Mouse (Mus musculus) left cerebral cortex, postnatal 14 days (tissue): ENCODE data around the gene Nrcam. TPM values are rescaled to one million over a fixed set of nuclear protein-coding genes. Genes with fewer than 3 reads are reported as not detected.
"Not testable (repeated sequence)": the region's sequence is repeated elsewhere in the genome, so short reads cannot be mapped to it uniquely, and the experiment has no call there.

Source experiments
- DNase-seq, 2 experiments: peaks; one replicate each; pipeline ENCODE4 v3.0.0; 2021 to 2022; ENCODE audit warnings: low spot score in 2 of 2, mixed read lengths in 1 of 2
- intact Hi-C: fragments of 180-260 bp; cut with DNase I; formaldehyde crosslinking; loops from one replicate; pipeline ENCODE4 v1.15.1; 2025
- long read RNA-seq, 2 experiments: library from polyadenylated mRNA; stranded (forward); transcript quantifications; one replicate each; pipeline ENCODE4 v2.0.0; 2021
- total RNA-seq, 2 experiments: library from RNA; stranded (reverse); gene quantifications; 2 replicates each; pipeline ENCODE4 v1.2.3; 2021

Gene Nrcam
- 100 to 1,000 TPM; 515 to 519 TPM for total RNA-seq
- long read RNA-seq, experiment 1, full-length matches to known transcripts: 5 of 76 reads
- long read RNA-seq, experiment 1, partial matches to known transcripts: 49 of 76 reads
- long read RNA-seq, experiment 1, other reads (novel, unspliced or antisense): 22 of 76 reads
- long read RNA-seq, experiment 2, full-length matches to known transcripts: 1 of 41 reads
- long read RNA-seq, experiment 2, partial matches to known transcripts: 22 of 41 reads
- long read RNA-seq, experiment 2, other reads (novel, unspliced or antisense): 18 of 41 reads

- intact Hi-C loops: loop anchor here (5.0 kb wide), 1 partner anchor 219 kb away; no protein-coding TSS in a partner anchor
- DNase-seq: peak; percentile 75 to 76
Observed at GRCm38 (mm10) chr12:44328381-44329315, at the start of gene Nrcam. Gene Nrcam (plus strand): TSS chr12:44328885.

GRCm38 (mm10) chr12:44280147-44280546, 48.5 kb upstream of the Nrcam start:
- intact Hi-C loops, DNase-seq: not testable (repeated sequence)

DNA sequence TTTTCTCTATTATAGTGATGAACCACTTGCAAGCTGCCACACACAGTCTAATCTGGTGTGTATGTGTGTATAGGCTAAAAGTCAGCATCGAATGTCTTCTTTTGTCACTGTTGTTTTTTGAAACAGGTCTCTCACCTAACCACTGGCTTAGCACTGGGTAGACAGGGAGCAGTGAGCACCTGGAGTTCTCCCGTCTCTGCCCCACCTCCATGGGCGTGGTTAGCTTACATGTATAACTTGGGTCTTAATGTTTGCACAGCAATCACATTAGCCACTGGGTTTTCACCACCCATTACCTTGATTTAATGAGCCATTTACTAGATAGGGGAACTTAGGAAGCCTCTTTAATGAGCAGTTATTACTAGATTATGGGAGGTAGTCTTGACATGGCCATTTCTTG, 47.2 kb upstream of the Nrcam start:
- DNase-seq: no peak

GRCm38 (mm10) chr12:44283378-44283777, 45.3 kb upstream of the Nrcam start:
- intact Hi-C loops: no loop called here
- no peak for DNase-seq

More for the DNA sequence above, 47.2 kb upstream of the Nrcam start:
- intact Hi-C loops: no loop called here

DNA sequence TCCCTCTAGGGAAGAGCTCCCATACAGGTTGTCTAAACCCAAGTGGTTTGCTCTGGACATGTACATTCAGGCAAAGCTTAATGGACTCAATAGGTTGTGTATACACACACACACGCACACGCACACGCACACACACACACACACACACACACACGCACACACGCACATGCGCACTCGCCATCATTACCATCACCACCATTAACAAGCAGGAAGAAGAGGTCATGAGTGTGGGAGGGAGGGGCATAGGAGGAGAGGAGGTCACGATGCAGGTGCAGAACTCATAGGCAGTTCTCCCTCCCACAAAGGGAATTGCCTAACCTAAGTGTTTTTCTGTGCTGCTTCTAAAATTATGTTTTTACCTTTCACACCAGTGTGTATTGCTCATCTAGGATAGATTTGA, 41.7 kb upstream of the Nrcam start:
- no peak for DNase-seq
- intact Hi-C loops: no loop called here

DNA sequence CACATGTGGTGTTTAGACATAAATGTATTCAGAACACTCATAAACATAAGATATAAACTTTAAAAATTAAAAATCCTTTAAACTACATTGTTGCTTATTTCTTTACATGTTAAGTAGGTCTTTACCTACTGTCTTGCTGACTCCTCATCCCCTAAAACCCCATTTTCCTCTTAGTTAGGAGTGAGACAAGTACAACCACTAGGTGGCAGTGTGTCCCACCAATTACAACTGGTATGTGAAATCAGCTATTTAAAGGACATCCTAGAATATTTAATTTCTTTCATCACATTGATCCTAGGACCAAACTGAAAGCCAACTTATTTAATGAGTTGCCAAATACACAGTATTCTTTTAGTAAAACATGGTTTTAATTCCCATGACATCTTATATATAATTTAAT, 36.4 kb upstream of the Nrcam start:
- DNase-seq: peak; percentile 67 to 83
- intact Hi-C loops: no loop called here

DNA sequence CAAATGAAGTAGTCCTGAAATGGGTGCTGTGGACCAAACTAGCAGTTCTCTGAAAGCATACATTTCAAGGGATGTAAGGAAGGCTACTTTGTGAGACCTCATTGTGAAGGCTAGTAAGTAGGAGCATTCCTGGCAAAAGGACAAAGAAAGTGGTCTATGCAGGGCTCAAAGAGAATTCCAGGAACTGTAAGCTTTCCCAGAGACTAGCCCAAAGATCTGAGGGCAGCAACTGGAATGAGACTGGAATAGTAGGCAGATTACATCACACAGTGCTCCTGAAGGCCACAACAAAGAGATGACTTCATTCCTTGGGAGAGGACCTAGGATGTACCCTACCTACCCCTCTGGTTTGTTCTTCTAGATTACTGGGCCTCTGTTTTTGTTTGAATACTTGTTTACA, 27.9 kb upstream of the Nrcam start:
- intact Hi-C loops: no loop called here
- DNase-seq: no peak

- intact Hi-C loops: no loop called here
- DNase-seq: no peak
Observed at GRCm38 (mm10) chr12:44304012-44304411, 24.7 kb upstream of the Nrcam start.

DNA sequence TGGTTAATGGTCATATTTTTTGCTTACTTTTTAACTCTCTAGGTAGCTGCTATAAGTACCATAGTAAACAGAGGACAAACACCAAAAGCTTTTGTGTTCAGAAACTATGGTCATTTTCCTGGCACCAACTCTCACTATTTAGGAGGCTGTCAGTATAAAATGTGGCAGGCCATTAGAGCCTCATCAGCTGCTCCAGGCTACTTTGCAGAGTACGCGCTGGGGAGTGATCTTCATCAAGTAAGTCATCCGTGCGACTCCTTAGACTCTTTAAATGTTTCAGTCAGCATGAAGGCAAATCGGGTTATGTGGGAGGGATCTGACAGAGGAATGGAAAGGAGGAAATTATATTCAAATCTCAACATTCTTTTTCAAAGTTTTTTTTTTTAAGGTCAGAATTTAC, 23.8 kb upstream of the Nrcam start:
- no peak for DNase-seq
- intact Hi-C loops: no loop called here

DNA sequence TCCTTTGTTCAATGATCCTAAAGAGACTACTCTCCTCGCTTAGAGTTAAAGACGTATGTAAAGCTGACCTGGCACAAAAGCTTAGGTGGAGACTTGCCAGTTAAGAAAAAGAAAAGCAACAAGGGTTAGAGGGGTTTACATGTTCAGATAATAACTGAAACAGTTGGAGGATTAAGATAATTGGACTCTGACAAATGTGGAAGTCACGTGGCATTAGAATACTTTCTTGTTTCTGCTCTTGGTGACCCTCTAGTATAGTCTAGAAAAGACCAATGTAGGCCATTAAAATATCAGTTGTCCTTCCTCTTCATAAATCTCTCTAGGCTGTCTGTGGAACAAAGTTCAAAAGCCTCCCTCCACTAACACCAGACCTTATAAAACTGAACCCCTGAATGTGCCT, 20.5 kb upstream of the Nrcam start:
- no peak for DNase-seq
- intact Hi-C loops: no loop called here

GRCm38 (mm10) chr12:44315212-44315611, 13.5 kb upstream of the Nrcam start:
- DNase-seq: no peak
- intact Hi-C loops: no loop called here

- DNase-seq: peak in 1 of 2 experiments; percentile 49
- intact Hi-C loops: loop anchor here (5.0 kb wide), 1 partner anchor 222 kb away; no protein-coding TSS in a partner anchor
Observed at GRCm38 (mm10) chr12:44325091-44325490, 3.6 kb upstream of the Nrcam start.

DNA sequence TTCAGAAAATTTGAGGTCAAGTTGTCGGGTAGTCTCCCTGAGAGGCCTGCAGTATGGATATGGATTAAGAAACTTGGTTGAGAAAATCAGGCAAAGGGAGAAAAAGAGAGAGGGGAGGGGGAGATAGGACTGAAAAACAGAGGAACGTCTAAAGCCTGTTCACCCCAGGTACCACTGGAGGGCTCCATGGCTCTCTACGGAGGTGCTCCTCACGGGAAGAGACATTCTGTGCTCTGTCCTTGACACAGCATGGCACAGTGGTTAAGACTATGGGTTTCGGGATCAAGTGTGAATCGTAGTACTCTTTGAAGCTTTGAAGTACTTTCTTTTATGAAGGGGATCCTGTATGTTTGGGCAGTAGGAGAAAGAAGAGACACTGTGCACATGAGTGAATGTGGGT, 1.2 kb upstream of the Nrcam start:
- intact Hi-C loops: loop anchor here (5.0 kb wide), 1 partner anchor 220 kb away; no protein-coding TSS in a partner anchor
- peak in 1 of 2 experiments; percentile 58 for DNase-seq

GRCm38 (mm10) chr12:44329316-44330215, 881 bp downstream of the Nrcam start:
- intact Hi-C loops: loop anchor here (5.0 to 10.0 kb wide), 3 partner anchors 53 to 218 kb away; no protein-coding TSS in a partner anchor
- DNase-seq: peak; percentile 63 to 74

DNA sequence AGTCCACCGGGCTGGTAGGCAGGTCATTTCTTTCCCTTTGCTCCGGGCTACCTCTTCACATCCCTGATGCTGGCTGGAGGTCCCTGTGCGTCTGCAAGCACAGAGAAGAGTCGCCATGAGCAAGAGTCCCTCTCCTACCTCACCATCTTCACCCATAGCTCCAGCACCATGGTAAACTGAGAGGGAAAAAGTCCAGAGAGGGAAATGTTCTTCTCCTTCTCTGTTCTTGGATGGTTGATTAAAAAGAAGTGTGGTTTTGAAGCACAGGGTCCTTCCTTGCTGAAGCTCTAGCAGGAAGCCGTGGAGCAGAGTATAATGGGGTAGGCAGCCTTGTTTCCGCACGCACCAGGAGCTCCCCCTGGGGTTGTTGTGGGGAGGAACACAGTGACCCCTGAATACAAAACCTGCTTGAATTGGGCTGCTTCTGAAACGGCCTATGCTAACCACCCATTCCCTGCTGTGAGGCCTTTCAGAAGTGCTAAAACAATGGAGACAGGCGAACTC, 1.6 kb downstream of the Nrcam start:
- peak in 1 of 2 experiments; percentile 34 for DNase-seq
- intact Hi-C loops: loop anchor here (5.0 to 10.0 kb wide), 2 partner anchors 52 to 105 kb away; no protein-coding TSS in a partner anchor

- no peak for DNase-seq
- intact Hi-C loops: loop anchor here (10.0 kb wide), 1 partner anchor 98 kb away; no protein-coding TSS in a partner anchor
Observed at GRCm38 (mm10) chr12:44337136-44337640, 8.5 kb downstream of the Nrcam start.

GRCm38 (mm10) chr12:44338195-44338622, 9.5 kb downstream of the Nrcam start:
- intact Hi-C loops: loop anchor here (10.0 kb wide), 1 partner anchor 97 kb away; no protein-coding TSS in a partner anchor
- no peak for DNase-seq

DNA sequence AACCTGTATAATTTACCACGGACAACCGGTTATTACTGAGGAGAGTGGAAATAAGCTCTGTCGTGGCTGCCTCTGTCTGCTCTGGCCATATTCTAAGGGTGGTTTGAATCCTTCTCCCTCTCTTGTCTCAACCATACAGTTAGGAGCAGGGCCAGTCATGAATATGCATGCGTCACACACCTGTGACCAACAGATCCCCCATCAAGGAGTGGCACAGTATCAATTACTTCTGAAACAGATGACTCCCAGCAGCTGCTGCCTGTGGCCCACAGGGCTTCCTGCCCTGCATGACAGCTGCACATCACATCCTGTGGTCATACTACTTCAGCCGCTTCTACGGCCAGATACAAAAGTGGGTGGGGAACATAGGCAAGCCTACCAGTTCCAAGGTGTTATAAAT, 15.4 kb downstream of the Nrcam start:
- intact Hi-C loops: no loop called here
- no peak for DNase-seq

DNA sequence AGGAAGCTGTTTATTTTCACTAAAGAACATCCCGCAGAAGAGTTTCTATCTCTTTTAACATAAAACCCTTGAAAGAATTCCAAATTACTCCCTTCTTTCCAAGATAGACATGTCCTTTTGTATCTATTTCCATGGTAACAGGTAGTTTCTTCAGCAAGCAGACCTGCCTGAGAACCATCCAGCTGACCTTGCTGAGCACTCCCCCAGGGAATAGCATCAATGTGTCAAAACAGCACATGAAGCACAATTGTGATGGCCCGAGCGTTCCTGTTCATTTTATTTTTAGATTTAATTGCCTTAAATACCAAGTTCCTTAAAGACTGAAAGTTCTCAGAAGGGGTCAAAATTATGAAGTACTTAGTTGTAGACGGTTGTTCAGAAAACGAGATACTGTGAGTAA, 16.6 kb downstream of the Nrcam start:
- DNase-seq: no peak
- intact Hi-C loops: no loop called here
